Mouse (Mus musculus) adrenal gland, postnatal 25 days (tissue): ENCODE data around the gene Slc15a1. TPM values are rescaled to one million over a fixed set of nuclear protein-coding genes. Genes with fewer than 3 reads are reported as not detected.
"Not testable (repeated sequence)": the region's sequence is repeated elsewhere in the genome, so short reads cannot be mapped to it uniquely, and the experiment has no call there.

ENCODE experiments used
- DNase-seq: peaks from one replicate; pipeline ENCODE4 v3.0.0; 2021; ENCODE audit warnings: mixed read lengths
- total RNA-seq: library from RNA; stranded (reverse); gene quantifications from 2 replicates; pipeline ENCODE4 v1.2.3, GENCODE M21; 2021

The Slc15a1 gene
- total RNA-seq, 1 experiment from 2014 or later: not detected

- DNase-seq: peak; percentile 48
These were observed 54.3 kb downstream of the Slc15a1 start for GRCm38 (mm10) chr14:121450504-121451423.

GRCm38 (mm10) chr14:121446951-121447350, 58.1 kb downstream of the Slc15a1 start:
- no peak for DNase-seq

- peak; percentile 83 for DNase-seq
These were observed 59.9 kb downstream of the Slc15a1 start for GRCm38 (mm10) chr14:121445194-121445593.

- DNase-seq: no peak
These were observed 64.2 kb downstream of the Slc15a1 start for GRCm38 (mm10) chr14:121440807-121441206.

GRCm38 (mm10) chr14:121437026-121437425, 68.0 kb downstream of the Slc15a1 start:
- DNase-seq: peak; percentile 97

GRCm38 (mm10) chr14:121436455-121436854, 68.6 kb downstream of the Slc15a1 start:
- no peak for DNase-seq

GRCm38 (mm10) chr14:121435794-121436193, 69.3 kb downstream of the Slc15a1 start:
- DNase-seq: peak; percentile 43

GRCm38 (mm10) chr14:121431261-121431660, 73.8 kb downstream of the Slc15a1 start:
- DNase-seq: no peak

- no peak for DNase-seq
These were observed 75.1 kb downstream of the Slc15a1 start for GRCm38 (mm10) chr14:121429854-121430535.

GRCm38 (mm10) chr14:121428148-121428547, 76.9 kb downstream of the Slc15a1 start:
- DNase-seq: no peak

- no peak for DNase-seq
These were observed 78.3 kb downstream of the Slc15a1 start for GRCm38 (mm10) chr14:121426743-121427142.

- no peak for DNase-seq
These were observed 79.9 kb downstream of the Slc15a1 start for GRCm38 (mm10) chr14:121425004-121425793.

GRCm38 (mm10) chr14:121423341-121423751, 81.7 kb downstream of the Slc15a1 start:
- no peak for DNase-seq

GRCm38 (mm10) chr14:121422664-121423340, 82.2 kb downstream of the Slc15a1 start:
- DNase-seq: no peak

- no peak for DNase-seq
These were observed 83.1 kb downstream of the Slc15a1 start for GRCm38 (mm10) chr14:121422000-121422399.

- peak; percentile 78 for DNase-seq
These were observed 87.5 kb downstream of the Slc15a1 start for GRCm38 (mm10) chr14:121417594-121417993.

GRCm38 (mm10) chr14:121416626-121417319, 88.3 kb downstream of the Slc15a1 start:
- no peak for DNase-seq

GRCm38 (mm10) chr14:121414635-121415241, 90.3 kb downstream of the Slc15a1 start:
- no peak for DNase-seq

- not testable (repeated sequence) for DNase-seq
These were observed 91.3 kb downstream of the Slc15a1 start for GRCm38 (mm10) chr14:121413726-121414125.
